Mouse (Mus musculus) embryonic facial prominence, embryonic 11.5 days (tissue): ENCODE results near the gene Lbx1. TPM values are rescaled to one million over a fixed set of nuclear protein-coding genes. Genes with fewer than 3 reads are reported as not detected.

ENCODE experiments used
- ATAC-seq: fragments of 200-750 bp; cut with Nextera tagmentation; replicated peaks from 2 replicates; pipeline ENCODE4 v1.8.0; 2017; ENCODE audit warnings: low read depth; ENCODE audit not compliant: insufficient number of reproducible peaks, low FRiP score, low TSS enrichment
- DNase-seq: peaks from one replicate; pipeline ENCODE4 v3.0.0-alpha.2; 2015; ENCODE audit warnings: low spot score
- H3K27ac ChIP-seq: fragments of 300-500 bp; sonication (generic); replicated peaks from 2 replicates; pipeline ENCODE4 v1.5.1; 2014; ENCODE audit warnings: mild to moderate bottlenecking, low read depth, low read length, control low read depth
- H3K27me3 ChIP-seq: fragments of 300-500 bp; sonication (generic); 2 replicates; pipeline ENCODE4 v1.6.1; 2014; ENCODE audit warnings: mild to moderate bottlenecking, low read length, moderate library complexity, mixed read lengths; ENCODE audit not compliant: control insufficient read depth, insufficient read depth
- H3K36me3 ChIP-seq: fragments of 300-500 bp; sonication (generic); replicated peaks from 2 replicates; pipeline ENCODE4 v1.6.1; 2014; ENCODE audit warnings: low read depth, mild to moderate bottlenecking, low read length, moderate library complexity, mixed read lengths; ENCODE audit not compliant: control insufficient read depth, insufficient read depth
- H3K4me1 ChIP-seq: fragments of 300-500 bp; sonication (generic); 2 replicates; pipeline ENCODE4 v1.6.1; 2014; ENCODE audit warnings: low read length, mixed read lengths; ENCODE audit not compliant: control insufficient read depth, insufficient read depth
- H3K4me2 ChIP-seq: fragments of 300-500 bp; sonication (generic); 2 replicates; pipeline ENCODE4 v1.6.1; 2014; ENCODE audit warnings: low read depth, mild to moderate bottlenecking, control low read depth, low read length, moderate library complexity
- H3K4me3 ChIP-seq: fragments of 300-500 bp; sonication (generic); 2 replicates; pipeline ENCODE4 v1.5.1; 2014; ENCODE audit warnings: low read depth, low read length, control low read depth
- H3K9ac ChIP-seq: fragments of 300-500 bp; sonication (generic); replicated peaks from 2 replicates; pipeline ENCODE4 v1.6.1; 2014; ENCODE audit warnings: mild to moderate bottlenecking, control low read depth, low read length
- H3K9me3 ChIP-seq: fragments of 300-500 bp; sonication (generic); replicated peaks from 2 replicates; pipeline ENCODE4 v1.6.1; 2016; ENCODE audit warnings: mild to moderate bottlenecking, low read length, inconsistent platforms, mixed read lengths; ENCODE audit not compliant: control insufficient read depth
- WGBS: fragments of 180-500 bp; shearing (Covaris S2); extraction: QIAGEN DNeasy Blood & Tissue Kit; methylation state at CpG from one replicate; pipeline ENCODE4 v1.1.7; 2014; 5-methylcytosine and 5-hydroxymethylcytosine counted together
- polyA plus RNA-seq: library from polyadenylated mRNA; unstranded; fragments of >200 nt; fragmentation: Nextera tagmentation; extraction: Ambion mirVana; gene quantifications from 2 replicates; pipeline ENCODE4 v1.2.1, GENCODE M21; 2014

Lbx1 gene
- polyA plus RNA-seq, 1 experiment from 2014 or later, result 0.48 TPM

DNA sequence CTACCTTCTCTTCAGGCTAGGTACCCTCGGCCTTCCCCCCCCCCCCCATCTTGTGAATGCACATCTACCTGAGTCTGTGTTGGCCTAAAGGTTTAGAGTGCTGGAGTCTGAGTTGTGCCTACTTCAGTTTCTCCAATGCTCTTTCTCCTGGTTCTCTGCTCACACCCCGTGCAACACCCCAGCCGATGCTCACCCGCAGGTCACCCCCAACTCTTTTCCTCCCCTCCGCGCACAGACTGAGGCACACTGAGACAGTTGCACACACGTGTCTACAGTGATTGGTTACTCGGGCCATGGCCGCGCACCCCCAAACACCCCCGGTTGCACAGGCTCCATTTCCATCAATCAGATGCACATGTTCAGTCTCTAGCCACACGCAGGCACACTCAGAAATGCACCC is 7.5 kb downstream of the Lbx1 start:
- Histone ChIP-seq H3K4me2 (no peak overlapping the region), H3K36me3 (no peaks in the 10 kb centered on the region), H3K27ac (no peak overlapping the region), H3K4me1 (peaks cover 5% of the 10 kb centered on the region), H3K9me3 (no peaks in the 10 kb centered on the region), H3K27me3 (peaks cover 93% of the 10 kb centered on the region), H3K4me3 (no peak overlapping the region), H3K9ac (no peak overlapping the region)
- DNase-seq (no peak), ATAC-seq (no peak)
- WGBS, result 5% methylated on average over 11 of the region's 12 CpGs

DNA sequence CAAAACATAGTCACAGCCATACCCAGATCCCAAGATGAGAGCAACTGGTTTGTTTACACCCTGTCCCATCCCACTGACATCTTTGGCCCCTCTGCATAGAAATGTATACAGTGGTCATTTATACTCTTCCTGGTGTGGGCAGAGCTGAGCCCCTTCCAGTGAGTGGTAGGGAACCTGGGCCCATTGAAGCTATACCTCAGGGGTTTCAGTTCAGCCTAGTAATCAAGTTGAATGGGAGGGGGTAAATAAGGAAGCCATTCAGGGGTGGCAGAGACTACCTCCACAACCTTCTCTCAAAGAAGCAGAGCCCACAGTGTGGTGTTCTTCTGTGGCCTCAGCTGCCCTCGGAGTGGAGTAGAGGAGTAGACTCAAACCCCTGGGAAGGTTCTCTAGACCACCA is 7.9 kb downstream of the Lbx1 start:
- Histone ChIP-seq H3K4me3 (no peak overlapping the region), H3K9me3 (no peaks in the 10 kb centered on the region), H3K27ac (no peak overlapping the region), H3K9ac (no peak overlapping the region), H3K4me2 (no peak overlapping the region), H3K27me3 (peaks cover 96% of the 10 kb centered on the region), H3K36me3 (no peaks in the 10 kb centered on the region), H3K4me1 (peaks cover 5% of the 10 kb centered on the region)
- no peak for ATAC-seq
- WGBS, result 8% methylated on average over 1 of the region's 1 CpGs
- no peak for DNase-seq

DNA sequence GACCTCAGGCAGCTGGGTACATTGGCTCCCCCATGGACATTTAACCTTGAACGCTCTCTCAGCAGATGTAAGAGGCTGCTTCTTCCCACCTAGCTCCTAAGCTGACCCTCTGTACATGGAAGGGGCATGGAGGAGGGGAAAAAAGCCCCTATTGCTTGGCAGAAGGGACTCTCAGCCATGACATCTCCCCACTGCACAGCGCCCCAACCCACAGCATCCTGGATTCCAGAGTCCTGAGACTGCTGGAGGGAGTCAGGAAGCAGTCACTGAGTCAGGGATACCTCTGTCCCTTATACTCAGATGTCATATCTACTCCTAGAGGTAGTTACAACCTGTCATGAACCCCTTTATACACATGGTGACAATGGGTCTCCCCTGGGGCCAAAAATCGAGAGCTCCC is 8.6 kb downstream of the Lbx1 start:
- WGBS, result 3% methylated on average over 3 of the region's 3 CpGs
- Histone ChIP-seq H3K4me2 (no peak overlapping the region), H3K9me3 (no peaks in the 10 kb centered on the region), H3K9ac (no peak overlapping the region), H3K36me3 (no peaks in the 10 kb centered on the region), H3K27me3 (peaks cover 97% of the 10 kb centered on the region), H3K4me1 (peaks cover 5% of the 10 kb centered on the region), H3K4me3 (no peak overlapping the region), H3K27ac (no peak overlapping the region)
- no peak for DNase-seq
- ATAC-seq, result no peak

DNA sequence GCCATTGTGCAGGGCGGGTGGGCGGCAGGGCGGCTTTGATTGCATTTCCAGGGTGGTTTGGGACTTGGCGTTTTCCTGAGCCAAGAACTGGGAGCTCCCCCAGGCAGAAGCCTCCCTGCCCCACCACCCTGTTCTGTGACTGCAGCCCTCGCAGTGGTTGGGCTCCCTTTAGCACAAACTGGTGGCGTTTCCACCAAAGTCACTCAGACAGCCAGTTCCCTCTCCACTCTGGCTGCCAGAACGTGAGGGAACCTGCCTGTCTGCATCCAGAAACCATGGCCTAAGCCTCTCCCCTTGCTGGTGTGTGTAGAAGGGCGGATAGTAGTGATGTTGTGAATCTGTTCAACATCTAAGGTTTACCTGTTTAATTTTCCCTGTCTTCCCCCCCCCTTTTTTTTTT is 9.4 kb downstream of the Lbx1 start:
- Histone ChIP-seq H3K4me3 (no peak overlapping the region), H3K36me3 (no peaks in the 10 kb centered on the region), H3K27me3 (peaks cover 97% of the 10 kb centered on the region), H3K27ac (no peak overlapping the region), H3K9ac (no peak overlapping the region), H3K4me1 (peaks cover 6% of the 10 kb centered on the region), H3K9me3 (no peaks in the 10 kb centered on the region), H3K4me2 (no peak overlapping the region)
- WGBS, result 0% methylated on average over 8 of the region's 8 CpGs
- ATAC-seq (no peak), DNase-seq (no peak)

DNA sequence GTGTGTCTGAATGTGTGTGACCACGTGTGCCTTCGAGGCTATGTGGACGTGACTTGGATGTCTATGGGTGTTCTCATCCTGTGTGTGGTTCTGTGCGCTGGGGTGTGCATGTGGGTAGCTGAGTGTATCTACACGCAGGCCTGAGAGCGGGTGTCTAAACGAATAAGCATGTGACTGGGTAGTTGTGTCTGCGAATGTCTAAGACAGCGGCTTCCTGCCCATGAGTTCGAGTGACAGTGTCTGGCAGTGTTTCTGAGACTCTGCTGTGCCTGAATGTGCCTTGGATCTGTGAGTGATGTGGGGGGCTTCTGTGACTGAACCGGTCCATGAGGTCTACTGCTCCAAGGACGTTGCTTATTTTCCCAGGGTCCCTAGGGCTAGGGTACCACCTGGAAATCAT is 10.5 kb downstream of the Lbx1 start:
- 2% methylated on average over 12 of the region's 12 CpGs for WGBS
- peaks cover 2% of the 10 kb centered on the region; the same call in 1 of the 2 replicates for H3K4me1 ChIP-seq
- no peak overlapping the region for H3K4me2 ChIP-seq
- ATAC-seq, result no peak
- no peak for DNase-seq
- H3K9ac ChIP-seq, result no peak overlapping the region
- no peak overlapping the region for H3K27ac ChIP-seq
- H3K9me3 ChIP-seq, result no peaks in the 10 kb centered on the region
- H3K4me3 ChIP-seq, result no peak overlapping the region
- peaks cover 88% of the 10 kb centered on the region for H3K27me3 ChIP-seq
- H3K36me3 ChIP-seq, result no peaks in the 10 kb centered on the region

DNA sequence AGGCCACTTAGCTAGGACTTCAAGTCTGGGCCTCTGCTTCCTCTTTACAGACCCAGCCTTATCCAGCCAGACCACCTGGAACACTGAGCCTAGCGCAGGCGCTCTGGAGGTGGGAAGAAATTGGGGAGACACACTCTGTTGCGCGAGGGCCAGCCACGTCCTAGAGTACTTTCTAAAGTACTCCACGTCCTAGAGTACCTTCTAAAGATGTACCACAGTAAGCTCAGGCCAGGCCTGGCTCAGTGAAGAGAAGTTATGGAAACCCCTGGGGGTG is 11.4 kb downstream of the Lbx1 start:
- no peak overlapping the region for H3K9ac ChIP-seq
- H3K4me3 ChIP-seq, result no peak overlapping the region
- no peak for ATAC-seq

DNA sequence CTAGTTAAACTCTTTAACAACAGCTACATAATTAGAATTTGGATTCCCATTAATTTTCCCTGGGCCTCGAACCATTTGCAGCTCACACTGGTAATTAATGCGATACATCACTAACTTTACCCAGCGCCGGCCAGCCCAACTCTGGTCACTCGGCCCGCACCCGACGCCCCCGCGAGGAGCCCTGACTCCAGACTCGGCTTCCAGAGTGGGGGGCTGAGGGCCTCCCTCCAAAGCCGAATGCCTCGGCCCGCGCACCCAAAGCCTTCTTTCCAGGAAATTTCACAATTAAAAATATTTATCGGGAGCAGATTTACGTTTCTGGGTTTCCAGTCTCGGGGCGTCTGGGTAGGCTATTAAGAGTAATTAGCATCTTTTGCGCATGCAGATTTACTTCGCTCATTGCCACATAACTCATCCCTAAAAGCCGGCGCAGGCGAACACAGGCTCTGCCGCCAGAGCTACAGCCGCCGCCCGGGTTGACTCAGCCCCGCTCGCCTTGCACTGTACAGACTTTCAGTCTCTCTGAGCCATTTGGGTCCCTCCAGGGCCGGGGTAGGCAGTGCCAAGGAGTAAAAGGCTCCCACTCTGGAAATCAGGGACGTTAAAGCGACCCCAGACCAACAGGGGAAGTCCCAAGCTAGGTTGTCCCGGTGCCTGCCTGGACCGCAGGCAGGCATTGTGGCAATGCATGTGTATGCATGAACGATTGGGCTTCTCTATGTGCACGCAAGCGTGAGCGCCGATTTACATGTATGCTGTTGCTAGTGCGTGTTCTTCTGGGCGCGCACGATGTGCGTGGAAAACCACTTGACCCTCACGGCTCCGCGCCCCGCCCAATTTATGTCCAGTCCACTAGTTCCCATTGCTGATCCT is 12.0 kb downstream of the Lbx1 start:
- H3K27ac ChIP-seq, result no peak overlapping the region
- H3K9ac ChIP-seq, result no peak overlapping the region
- no peak overlapping the region for H3K4me2 ChIP-seq
- peaks cover 2% of the 10 kb centered on the region; the same call in 1 of the 2 replicates for H3K4me1 ChIP-seq
- H3K27me3 ChIP-seq, result peaks cover 76% of the 10 kb centered on the region
- WGBS, result 2% methylated on average over 49 of the region's 49 CpGs
- DNase-seq (no peak), ATAC-seq (no peak)
- H3K36me3 ChIP-seq, result no peaks in the 10 kb centered on the region
- no peak overlapping the region for H3K4me3 ChIP-seq
- H3K9me3 ChIP-seq, result no peaks in the 10 kb centered on the region

More for the DNA sequence above, 11.4 kb downstream of the Lbx1 start:
- WGBS, result under 1% methylated on average over 6 of the region's 6 CpGs
- H3K27ac ChIP-seq, result no peak overlapping the region
- no peaks in the 10 kb centered on the region for H3K9me3 ChIP-seq
- DNase-seq, result no peak
- peaks cover 81% of the 10 kb centered on the region for H3K27me3 ChIP-seq
- no peaks in the 10 kb centered on the region for H3K36me3 ChIP-seq
- no peak overlapping the region for H3K4me2 ChIP-seq
- peaks cover 2% of the 10 kb centered on the region; the same call in 1 of the 2 replicates for H3K4me1 ChIP-seq

DNA sequence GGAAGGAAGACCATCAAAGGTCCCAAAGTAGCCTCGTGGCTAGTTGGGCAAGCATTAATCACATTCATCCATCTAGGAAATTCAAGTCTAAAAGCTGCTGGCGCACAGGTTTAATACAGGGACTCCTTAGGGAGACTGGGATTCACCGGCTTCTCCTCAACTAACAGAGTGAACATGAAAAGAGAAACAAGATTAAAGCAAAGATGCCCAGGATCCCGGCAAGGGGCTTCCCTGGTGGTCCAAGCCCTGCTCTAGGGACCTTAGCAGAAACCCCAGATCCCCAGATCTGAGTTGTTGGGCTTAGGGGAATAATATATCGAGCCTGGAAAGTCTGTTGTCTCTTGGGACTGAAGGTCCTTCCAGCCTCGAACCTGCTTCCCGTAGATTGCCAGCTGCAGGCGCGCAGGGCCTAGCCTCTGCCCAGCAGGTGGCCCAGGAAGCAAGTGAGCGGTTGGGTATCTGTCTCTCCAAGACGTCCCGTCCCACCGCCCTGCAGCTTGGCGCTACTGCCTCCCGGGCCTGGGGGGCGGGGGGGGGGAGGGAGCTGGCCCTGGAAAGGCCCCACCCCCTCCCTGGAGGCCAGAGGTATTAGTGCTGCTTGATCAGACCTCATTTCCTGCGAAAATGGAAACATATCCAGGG is 13.3 kb downstream of the Lbx1 start:
- no peak for DNase-seq
- H3K4me2 ChIP-seq, result no peak overlapping the region
- no peak overlapping the region for H3K27ac ChIP-seq
- H3K36me3 ChIP-seq, result no peaks in the 10 kb centered on the region
- ATAC-seq, result no peak
- no peak overlapping the region for H3K9ac ChIP-seq
- H3K4me1 ChIP-seq, result peaks cover 2% of the 10 kb centered on the region; the same call in 1 of the 2 replicates
- H3K4me3 ChIP-seq, result no peak overlapping the region
- no peaks in the 10 kb centered on the region for H3K9me3 ChIP-seq
- 4% methylated on average over 17 of the region's 17 CpGs for WGBS
- H3K27me3 ChIP-seq, result peaks cover 62% of the 10 kb centered on the region
